Mouse (Mus musculus) megakaryocyte progenitor cell, adult 5-6 weeks (primary cell): ENCODE data around the gene Map7d2. TPM values are rescaled to one million over a fixed set of nuclear protein-coding genes. Genes with fewer than 3 reads are reported as not detected.
"Not testable (repeated sequence)": the region's sequence is repeated elsewhere in the genome, so short reads cannot be mapped to it uniquely, and the experiment has no call there.

Experiments
- ATAC-seq: replicated peaks from 2 replicates; pipeline ENCODE4 v1.8.0; 2016; ENCODE audit warnings: mild to moderate bottlenecking, moderate TSS enrichment, inconsistent platforms; ENCODE audit not compliant: poor library complexity
- total RNA-seq, 2 experiments: library from RNA; stranded (forward) in 1 of 2; stranded (reverse) in 1 of 2; fragments of 157-497, 149-512 nt in 1 of 2; fragments of 200-1000 nt in 1 of 2; gene quantifications; 2 replicates each; pipeline versions ENCODE4 v1.2.3 to v1.2.4; 2015 to 2017

Map7d2 gene
- total RNA-seq (2015) (not detected in 2 replicates), total RNA-seq (2017) (0.10 and 0.12 TPM in 2 replicates)

DNA sequence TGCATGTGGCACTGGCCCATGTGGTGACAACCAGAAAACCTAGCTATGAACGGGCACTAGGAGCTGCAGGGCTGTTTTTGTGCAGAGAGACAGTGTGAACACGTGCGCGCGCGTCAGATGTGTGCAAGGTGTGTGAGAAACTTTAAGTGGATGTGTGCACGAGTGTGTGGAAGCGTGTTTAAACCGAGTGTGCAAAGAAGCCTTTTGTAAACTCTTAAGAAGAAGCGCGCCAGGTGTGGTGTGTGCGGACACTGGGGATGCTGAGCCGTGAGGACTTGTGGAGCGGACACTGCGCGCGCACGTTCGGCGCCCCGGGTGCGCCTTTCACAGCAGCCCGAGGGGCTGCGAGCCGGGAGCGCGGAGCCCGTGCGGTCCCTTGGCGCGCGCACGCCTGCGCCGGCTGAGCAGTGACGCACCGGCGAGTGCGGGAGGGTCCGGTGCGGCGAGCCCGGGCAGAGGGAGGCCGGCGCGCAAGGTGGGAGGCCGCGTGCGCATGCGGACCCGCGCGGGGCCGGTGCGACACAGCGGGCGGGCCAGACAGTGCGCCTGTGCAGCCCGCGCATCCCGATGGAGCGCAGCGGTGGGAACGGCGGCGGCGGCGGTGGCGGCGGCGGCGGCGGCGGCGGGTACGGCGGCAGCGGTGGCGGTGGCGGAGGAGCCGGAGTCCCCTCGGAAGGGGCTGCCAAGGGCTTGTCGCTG is at the start of gene Map7d2:
Gene Map7d2 (plus strand): TSS at position 443 of the 699 bp plus-strand sequence.
- ATAC-seq = peak; percentile 47

DNA sequence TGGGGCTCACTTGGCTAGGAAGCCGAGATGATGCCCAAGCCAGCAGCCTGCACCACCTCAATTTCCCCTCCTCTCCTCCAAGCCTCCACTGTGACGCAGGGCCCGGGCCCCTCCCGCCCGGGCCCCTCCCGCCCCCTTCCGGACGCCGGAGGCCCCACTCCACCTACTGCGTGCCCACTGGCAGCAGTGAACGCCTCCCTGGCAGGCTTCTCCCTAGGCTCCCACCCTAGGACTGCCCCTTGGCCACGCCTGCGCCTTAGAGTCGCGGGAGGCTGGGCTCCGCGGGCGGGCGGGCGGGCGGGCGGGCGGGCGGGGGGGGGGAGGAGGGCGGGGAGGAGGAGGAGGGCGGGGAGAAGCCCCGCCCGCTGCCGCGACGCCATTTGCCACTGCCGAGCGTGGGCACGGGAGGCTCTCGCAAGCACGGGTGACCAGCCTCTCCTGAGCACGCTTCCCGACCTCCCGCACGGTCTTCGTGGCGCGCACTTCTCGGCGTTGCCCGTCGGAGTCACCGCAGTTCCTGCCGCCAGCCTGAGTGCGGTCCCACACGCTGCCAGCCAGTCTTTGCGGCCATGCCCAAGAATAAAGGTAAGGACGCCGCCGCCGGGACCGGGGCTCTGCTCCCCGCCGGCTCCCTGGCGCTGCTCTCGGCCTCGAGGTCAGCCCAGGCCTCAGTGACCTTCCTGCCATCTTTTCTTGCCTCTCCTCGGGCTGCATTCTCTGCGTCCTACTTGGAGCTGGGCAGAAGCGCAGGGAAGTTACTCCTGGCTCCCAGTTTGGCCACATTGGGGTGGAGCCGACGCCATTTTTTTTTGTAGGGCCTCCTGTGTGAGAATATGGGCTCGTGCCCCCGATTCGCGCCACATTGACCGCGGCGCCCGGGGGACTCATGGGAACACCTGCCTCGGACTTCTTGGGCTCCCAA is 42.3 kb upstream of the Map7d2 start, which contains the start of gene Eif1ax:
Gene Eif1ax (plus strand): TSS at position 348 of the 922 bp plus-strand sequence.
- peak; percentile 95 for ATAC-seq

GRCm38 (mm10) chrX:159372753-159373144 is 41.6 kb upstream of the Map7d2 start:
- ATAC-seq = 0 out of 2 replicates have a peak, but pooled peaks have one; percentile 1

DNA sequence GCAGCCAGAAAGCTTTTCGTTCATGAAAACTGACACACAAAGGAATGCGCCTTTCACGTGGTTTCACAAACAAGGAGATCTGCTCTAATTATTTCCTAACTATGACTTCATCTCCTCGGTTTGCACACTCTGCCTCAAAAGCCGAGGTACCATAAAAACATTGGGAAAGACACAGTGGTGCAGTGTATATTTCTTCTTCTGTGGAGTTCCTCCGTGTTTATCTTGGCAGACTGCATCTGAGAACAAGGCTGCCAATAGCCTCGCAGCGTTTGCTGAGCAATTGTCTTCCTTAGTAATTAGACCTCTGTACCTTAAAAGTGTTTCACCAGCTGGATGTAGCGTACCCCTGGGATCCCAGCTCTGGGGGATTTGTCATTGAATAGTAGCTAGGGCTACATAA is 27.3 kb upstream of the Map7d2 start:
- ATAC-seq = no peak

- ATAC-seq = no peak
Observed at GRCm38 (mm10) chrX:159388953-159389352, 25.4 kb upstream of the Map7d2 start.

DNA sequence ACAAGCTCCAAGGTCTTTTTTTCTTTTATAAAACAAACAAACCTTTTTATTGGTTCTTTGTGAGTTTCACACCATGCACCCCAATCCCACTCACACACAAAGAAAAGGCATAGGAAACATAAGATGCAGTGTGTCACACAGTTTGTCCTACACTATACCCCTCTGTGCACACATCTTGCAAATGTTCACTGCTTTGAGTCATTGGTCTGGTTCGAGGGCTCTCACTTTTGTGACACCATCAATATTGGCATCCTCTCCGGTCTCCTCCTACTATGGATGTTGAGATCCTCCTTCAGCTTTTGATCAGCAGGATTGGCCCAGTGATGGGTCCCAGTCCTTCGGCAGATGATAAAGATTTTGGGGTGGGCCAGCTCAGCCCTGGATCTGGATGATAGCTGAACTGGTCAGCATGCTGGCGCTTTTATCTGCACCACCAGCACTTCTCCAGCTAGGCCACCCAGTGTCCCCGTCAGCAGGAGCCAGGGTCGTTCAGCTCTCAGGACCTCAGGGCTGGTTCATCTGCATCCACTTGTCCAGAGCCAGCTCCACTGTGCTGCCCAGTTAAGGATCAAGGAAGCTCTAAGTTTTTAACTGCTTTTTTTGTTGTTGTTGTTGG is 23.9 kb upstream of the Map7d2 start:
- ATAC-seq = no peak

- ATAC-seq = no peak
Observed at GRCm38 (mm10) chrX:159391239-159391638, 23.1 kb upstream of the Map7d2 start.

DNA sequence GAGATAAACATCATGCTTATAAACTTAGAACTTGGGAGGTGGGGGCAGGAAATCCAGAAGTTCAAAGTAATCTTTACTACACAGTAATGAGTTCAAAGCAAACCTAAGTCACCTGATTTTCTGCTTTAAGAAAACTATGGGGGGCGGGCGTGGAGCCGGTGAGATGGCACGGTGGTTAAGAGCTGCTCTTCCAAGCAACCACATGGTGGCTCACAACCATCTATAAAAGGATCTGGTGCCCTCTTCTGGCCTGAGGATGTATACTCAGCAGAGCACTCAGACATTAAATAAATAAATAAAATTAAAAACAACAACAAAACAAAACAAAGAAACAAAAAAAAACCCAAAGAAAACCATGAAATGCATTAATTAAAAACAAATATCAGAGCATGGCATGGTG is 5.1 kb upstream of the Map7d2 start:
- ATAC-seq = peak; percentile 97

DNA sequence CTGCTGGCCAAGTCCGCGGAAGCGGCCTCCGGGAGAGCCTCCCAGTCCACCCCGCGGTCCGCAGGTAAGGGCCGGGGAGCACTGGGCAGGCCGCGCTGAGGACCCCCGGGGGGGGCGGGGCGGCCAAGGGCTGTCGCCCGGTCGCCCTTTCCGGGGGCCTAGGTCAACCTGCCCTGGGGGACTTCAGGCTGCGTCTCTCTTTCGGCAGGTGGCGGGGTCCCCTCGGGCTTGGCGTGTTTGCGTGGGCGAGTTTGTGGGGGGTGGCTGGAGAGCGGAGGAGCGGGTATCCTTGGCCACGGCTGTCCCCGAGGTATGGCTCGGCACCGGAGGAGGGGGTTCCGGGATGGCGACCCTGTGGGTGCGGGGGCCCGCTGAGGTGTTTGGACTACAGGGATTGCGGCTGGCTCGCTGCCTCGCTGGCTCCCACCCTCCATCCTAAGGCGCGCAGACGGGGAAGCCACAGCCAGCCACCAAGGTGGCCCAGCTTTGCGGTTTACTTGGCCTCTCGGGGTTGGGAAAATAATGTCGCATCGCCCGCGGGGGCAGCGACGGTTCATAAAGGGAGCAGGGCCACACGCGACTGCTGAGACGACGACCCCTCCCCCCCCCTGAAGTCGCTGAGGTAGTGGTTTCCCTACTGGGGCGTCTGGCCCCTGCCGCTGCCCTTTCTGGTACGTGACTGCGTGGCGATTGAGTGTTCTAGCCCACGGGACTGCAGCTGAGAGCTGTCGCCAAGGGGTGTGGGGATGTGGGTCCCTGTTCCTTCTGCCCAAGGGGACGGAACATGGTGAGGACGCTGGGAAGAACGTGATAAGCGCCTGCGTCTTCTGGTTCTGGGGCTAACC is 679 bp downstream of the Map7d2 start:
- ATAC-seq = peak; percentile 51

DNA sequence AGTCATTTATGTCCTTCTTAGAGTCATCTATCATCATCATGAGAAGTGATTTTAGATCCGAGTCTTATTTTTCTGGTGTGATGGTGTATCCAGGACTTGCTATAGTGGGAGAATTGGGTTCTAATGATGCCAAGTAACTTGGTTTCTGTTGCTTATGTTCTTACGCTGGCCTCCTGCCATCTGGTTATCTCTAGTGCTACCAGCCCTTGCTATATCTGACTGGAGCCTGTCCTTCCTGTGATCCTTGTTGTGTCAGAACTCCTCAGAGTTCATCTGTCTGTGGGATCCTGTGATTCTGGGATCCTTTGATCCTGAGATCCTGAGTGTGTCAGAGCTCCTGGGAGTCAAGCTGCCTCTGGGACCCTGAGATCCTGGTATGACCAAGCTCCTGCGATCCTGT is 16.1 kb downstream of the Map7d2 start:
- ATAC-seq = not testable (repeated sequence)

DNA sequence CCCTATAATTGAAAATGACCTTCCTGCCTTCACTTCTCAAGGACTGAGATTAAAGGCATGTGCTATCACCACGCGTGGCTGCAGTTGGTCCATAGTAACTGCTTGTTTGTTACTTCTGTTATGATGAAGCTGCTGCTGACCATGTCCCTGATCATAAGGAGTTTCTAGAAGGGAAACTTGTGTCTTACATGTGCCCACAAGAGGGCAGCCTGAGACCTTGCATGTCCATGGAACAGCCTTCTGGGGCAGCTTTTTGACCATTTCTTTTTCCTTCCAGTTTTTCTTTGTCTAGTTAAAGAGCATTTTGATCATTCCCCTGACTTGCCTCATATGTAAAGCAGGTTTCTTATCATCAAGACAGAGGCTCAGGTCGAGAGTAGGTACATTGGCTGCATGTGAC is 27.8 kb downstream of the Map7d2 start:
- ATAC-seq = peak; percentile 93

DNA sequence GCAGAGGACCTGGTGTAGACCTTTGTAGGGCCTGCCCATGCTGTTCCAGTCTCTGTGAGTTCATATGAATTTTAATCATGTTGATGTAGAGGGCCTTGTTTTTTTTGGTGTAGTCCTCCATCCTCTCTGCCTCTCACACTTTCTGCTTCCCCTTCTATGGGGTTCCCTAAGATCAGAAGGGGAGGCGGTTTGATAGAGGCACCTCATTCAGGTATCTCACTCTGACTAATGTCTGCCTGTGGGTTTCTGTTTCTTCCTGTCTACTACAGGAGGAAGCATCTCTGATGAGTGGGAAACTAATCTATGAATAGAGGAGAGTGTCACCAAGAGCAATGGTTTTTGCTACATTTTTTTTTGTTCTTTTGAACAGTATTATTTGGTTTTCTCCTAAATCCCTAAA is 32.8 kb downstream of the Map7d2 start:
- ATAC-seq = no peak

GRCm38 (mm10) chrX:159459006-159459654 is 44.8 kb downstream of the Map7d2 start:
- no peak for ATAC-seq

DNA sequence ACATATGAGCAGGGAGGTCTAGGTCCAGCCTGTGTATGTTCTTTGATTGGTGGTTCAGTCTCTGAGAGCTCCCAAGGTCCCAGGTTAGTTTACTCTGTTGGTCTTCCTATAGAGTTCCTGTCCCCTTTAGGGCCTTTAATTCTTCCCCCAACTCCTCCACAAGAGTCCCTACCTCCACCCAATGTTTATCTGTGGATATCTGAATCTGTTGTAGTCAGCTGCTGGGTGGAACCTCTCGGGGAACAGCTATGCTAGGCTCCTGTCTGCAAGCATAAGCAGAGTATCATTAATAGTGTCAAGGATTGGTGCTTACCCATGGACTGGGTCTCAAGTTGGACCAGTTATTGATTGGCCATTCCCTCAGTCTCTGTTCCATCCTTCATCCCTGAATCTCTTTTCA is 60.4 kb downstream of the Map7d2 start:
- no peak for ATAC-seq

DNA sequence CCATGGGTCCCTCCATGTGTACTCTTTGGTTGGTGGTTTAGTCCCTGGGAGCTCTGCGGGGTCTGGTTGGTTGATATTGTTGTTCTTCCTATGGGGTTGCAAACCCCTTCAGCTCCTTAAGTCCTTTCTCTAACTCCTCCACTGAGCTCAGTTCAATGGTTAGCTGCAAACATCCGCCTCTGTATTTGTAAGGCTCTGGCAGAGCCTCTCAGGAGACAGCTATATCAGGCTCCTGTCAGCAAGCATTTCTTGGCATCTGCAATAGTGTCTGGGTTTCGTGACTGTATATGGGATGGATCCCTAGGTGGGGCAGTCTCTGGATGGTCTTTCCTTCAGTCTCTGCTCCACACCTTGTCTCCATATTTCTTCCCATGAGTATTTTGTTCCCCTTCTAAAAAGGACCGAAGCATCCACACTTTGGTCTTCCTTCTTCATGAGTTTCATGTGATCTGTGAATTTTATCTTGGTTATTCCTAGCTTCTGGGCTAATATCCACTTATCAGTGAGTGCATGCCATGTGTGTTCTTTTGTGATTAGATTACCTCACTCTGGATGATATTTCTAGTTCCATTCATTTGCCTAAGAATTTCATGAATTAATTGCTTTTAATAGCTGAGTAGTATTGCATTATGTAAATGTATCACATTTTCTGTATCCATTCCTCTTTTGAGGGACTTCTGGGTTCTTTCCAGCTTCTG is 64.0 kb downstream of the Map7d2 start:
- ATAC-seq = not testable (repeated sequence)

DNA sequence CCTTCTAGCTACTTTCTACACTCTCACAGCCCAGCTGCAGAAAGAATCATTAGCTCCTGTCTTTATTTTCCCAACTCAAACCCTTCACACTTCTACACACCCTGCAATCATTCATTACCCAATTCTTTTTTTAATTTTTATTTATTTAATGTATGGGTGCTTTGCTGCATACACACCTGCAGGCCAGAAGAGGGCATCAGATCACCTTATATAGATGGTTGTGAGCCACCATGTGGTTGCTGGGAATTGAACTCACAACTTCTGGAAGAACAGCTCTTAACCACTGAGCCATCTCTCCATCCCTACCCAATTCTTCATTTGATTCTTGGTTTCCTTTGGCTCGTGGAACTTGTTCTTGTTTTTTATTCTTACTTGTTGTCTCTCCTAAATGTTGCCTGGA is 69.9 kb downstream of the Map7d2 start:
- no peak; the same call in 1 of the 2 replicates for ATAC-seq

DNA sequence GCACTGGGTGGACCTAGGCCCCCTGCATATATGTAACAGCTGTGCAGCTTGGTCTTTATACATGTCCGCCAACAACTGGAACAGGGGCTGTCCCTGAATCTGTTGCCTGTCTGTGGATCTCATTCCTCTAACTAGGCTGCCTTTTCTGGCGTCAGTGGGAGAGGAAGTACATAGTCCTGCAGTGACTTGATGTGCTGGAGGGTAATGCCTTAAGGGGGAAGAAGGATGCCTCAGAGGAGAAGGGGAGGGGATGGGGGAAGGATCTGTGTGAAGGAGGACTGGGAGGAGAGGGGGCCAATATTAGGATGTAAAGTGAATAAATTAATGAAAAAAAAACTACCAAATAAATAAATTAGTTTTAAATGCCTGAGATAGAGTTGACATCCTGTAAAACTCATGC is 88.8 kb downstream of the Map7d2 start:
- ATAC-seq = peak; percentile 26; the same call in 1 of the 2 replicates

DNA sequence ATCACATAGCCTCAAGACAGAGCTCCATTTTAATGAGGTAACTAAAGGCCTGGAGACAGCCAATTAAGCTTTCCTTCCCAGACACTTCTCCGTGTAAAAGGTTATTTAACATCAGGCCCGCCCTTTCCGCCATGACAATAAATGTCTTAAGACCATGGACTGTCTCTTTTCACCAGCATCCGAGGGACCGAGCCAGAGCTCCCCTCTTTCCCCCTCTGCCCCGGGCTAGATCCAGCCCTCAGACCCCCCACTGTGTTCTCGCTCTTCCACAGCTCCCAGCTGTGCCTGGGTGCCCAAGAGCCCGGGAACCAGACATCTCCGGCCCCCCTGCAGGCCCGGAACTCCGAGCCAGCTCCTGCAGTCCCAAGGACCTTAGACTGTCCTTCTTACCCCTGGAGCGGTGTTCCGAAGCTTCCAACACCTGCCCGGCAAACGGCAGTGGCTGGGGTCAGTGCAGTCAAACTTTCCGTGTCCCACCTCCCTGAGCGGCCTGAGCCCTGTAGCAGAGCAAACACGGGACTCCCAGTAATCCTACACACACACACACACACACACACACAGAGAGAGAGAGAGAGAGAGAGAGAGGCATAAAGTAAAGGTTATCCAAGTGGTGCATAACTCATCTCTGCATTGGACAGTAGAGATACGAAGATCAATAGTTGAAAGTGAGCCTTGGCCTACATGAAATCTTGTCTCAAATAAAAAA is 94.1 kb downstream of the Map7d2 start:
- peak; percentile 59 for ATAC-seq

DNA sequence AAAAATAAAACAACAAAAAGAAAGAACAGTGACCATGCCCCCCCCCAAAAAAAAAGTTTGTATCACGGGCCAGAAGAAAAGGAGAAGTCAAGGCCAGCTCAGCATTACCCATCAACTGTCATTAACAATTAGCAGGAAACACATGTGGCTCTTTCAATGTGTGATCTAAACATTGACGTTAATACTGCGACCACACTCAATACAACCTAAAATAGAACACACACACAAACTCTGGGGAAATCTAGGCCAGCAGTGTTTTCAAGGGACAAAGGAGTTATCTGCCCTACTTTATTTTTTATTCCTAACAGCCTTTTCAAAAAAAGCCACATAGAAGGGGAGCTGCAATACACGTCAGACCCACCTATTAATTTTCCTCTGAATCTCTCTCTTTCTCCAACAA is 94.7 kb downstream of the Map7d2 start:
- peak; percentile 82 for ATAC-seq
